Mouse (Mus musculus) gastrocnemius, postnatal 10 days (tissue): Measurements from ENCODE around the gene Ephb6. TPM values are rescaled to one million over a fixed set of nuclear protein-coding genes. Genes with fewer than 3 reads are reported as not detected.
"Not testable (repeated sequence)": the region's sequence is repeated elsewhere in the genome, so short reads cannot be mapped to it uniquely, and the experiment has no call there.

Experiments used
- DNase-seq: peaks from one replicate; pipeline ENCODE4 v3.0.0; 2021; ENCODE audit warnings: mixed read lengths
- long read RNA-seq, 2 experiments: library from polyadenylated mRNA; stranded (forward); transcript quantifications; one replicate each; pipeline ENCODE4 v2.0.0; 2021
- total RNA-seq, 2 experiments: library from RNA; stranded (reverse); gene quantifications; 2 replicates each; pipeline ENCODE4 v1.2.3; 2021

The Ephb6 gene
- total RNA-seq: 1 to 10 TPM; 2.2 to 4.7 TPM
- long read RNA-seq, experiment 1, transcript Ephb6-201 (18 exons, 3,762 nt): major isoform, 9 of 10 reads
- long read RNA-seq, experiment 1, partial matches to known transcripts: 1 of 10 reads
- long read RNA-seq, experiment 1, other reads (novel, unspliced or antisense): 0 of 10 reads
- long read RNA-seq, experiment 2, transcript Ephb6-201 (18 exons, 3,762 nt): major isoform, 6 of 9 reads
- long read RNA-seq, experiment 2, partial matches to known transcripts: 3 of 9 reads
- long read RNA-seq, experiment 2, other reads (novel, unspliced or antisense): 0 of 9 reads

DNA sequence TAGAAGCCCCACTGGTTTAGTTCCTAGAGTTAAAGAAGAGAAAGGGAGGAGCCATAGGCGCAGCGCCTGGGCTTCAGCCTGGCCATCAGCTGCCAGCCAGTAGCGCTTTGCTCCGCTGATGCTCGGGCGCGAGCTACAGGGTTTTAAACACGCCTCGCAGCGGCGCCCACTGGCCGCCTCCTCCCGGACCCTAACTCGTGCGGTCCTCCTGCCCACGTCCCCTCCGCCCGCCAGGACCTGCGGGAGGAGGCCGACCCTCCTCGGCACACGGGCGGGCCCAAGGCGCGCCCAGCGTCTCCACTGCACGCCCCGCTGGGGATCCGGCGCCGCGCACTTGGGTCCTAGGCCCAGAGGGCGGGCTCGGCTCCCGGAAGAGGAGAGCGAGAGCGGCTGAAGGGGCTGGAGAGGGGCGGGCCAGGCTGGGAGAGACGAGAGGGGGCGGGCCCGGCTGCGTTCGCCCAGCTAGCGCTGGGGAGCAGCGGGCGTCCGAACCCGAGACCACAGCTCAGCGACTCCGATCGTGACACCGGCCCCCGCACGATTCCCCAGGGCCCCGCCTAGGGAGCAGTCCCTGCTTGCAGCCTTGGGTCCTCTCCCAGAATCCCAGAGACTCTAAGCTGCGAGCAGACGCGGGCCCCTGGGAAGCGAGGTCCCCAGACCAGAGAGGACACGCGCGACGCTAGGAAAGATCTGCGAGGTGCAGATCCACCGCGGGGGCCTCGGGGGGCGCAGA, at the start of gene Ephb6:
Gene Ephb6, plus strand, starts transcription at position 422 of the 733 bp plus-strand sequence.
- peak; percentile 73 for DNase-seq

GRCm38 (mm10) chr6:41556389-41556788, 48.9 kb upstream of the Ephb6 start:
- DNase-seq: no peak

DNA sequence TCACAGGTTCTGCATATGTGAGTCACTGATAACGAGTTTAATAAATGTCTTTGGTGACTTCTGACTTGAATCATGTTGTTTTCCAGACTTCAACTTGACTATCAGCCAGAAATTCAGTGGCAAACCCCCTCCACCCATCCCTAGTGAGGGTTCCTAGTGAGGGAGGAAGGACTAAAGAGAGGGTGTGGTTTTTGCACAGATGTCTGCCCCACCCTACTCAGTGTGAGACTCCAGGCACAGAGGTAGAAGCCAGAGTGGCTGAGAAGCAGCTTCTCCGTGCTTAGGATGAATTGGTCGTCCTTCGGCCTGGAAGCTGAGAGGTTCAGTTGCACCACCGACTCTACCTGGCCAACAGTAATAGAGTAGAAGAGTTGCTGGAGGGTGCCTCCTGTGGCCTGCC, 47.8 kb upstream of the Ephb6 start:
- no peak for DNase-seq

DNA sequence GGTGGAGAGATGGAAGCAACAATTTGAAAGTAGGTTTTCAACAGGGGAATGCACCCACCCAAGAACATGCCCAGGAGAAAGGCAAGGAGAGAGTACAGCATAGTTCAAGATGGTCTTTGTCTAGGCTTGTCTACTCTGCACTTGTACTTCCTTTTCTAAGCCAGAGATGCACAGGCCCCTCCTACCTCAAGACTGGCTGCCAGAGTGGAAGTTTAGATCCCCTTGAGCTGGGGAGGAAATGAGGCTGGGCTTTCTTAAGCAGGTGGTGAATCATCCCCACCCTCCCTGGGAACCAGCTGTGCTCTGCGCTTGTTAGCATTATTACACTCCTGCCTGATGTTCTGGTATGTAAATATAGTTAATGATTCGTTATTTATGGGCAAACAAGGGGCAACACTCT, 47.0 kb upstream of the Ephb6 start:
- no peak for DNase-seq

DNA sequence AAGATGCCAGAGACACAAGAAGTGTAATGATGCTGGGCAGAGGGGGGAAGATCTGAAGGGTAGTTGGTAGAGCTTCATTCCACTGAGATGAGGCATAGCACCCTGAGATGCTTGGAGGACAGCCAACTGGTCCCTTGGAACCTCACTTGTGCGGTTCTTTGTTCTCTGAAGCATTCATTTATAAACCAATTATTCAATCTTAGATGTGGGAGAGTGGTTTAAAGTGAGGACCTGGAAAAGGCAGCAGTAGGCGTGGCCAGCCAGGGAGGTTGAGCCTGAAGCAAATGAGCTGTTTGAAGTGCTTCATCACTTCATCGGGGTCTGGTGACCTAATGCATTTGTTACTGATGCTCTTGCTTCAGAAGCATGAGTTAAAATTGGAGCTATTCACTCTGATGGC, 46.0 kb upstream of the Ephb6 start:
- no peak for DNase-seq

DNA sequence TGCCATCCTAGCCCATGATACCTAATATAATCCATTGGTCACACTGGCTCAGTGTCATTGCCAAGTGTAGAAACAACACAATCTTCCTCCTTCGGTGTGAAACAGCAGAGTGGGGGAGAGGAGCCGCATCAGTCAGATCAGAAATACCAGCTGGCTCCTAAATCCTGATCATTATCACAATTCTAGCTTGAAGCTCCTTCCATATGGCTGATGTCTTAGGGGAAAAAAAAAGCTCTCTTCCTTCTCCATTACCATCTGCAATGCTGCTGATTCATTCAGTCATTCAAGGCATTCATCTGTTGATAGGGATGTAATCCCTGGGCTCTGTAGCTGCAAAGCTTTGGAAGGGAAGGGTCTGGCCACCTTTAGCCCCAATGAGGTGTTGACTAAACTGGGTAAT, 45.0 kb upstream of the Ephb6 start:
- no peak for DNase-seq

DNA sequence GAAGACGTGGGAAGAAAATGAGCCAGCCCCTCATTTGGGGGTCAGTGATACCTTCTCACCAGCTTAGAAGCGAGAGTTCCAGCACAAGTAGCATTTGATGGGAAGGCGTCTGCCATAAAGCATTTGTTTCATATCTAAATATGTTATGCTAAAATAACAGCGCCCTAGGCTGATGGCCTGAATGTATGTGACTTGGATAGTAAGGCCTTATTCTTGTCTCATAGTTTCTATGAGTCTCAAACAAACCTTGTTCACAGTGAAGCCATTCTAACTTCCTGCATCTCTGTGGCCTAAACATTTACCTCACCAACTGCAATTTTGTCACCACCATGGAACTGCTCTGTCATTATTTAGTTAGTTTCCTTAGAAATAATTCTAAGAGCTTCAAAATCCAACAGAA, 42.7 kb upstream of the Ephb6 start:
- no peak for DNase-seq

- not testable (repeated sequence) for DNase-seq
Measured at GRCm38 (mm10) chr6:41563104-41563951, 42.0 kb upstream of the Ephb6 start.

- no peak for DNase-seq
Measured at GRCm38 (mm10) chr6:41565261-41565660, 40.0 kb upstream of the Ephb6 start.

DNA sequence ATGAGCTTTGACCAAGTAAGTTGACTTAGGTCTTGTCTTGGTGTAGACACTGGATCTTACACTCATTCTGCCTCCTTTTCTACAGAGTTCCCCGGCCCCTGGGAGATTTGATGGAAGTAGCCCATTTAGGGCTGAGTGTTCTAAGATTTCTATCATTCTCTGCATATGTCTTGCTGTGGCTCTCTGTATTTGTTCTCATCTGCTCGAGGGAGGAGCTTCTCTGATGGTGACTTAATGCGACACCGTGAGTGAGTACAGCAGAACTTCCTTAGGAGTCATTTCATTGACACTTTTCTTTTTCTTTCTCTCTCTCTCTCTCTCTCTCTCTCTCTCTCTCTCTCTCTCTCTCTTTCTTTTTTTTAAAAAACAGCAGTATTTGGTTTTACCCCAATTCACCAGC, 38.3 kb upstream of the Ephb6 start:
- DNase-seq: no peak

DNA sequence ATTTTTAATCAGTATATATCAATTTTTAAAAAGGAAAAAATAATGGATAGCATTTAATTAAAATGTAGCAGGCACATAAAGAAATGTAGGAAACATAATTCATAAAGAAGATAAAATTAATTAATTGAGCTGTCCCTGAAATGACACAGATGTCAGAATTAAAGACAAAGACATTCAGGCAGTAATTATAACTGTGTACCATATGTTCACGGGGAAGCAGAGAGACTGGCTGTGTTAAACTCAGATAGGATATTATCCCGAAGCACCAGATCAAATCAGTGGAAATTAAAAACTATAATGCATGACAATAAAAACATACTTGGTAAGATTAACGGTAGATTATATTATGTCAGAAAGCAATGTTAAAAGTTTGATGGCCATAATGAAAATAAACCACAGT, 36.2 kb upstream of the Ephb6 start:
- DNase-seq: no peak

DNA sequence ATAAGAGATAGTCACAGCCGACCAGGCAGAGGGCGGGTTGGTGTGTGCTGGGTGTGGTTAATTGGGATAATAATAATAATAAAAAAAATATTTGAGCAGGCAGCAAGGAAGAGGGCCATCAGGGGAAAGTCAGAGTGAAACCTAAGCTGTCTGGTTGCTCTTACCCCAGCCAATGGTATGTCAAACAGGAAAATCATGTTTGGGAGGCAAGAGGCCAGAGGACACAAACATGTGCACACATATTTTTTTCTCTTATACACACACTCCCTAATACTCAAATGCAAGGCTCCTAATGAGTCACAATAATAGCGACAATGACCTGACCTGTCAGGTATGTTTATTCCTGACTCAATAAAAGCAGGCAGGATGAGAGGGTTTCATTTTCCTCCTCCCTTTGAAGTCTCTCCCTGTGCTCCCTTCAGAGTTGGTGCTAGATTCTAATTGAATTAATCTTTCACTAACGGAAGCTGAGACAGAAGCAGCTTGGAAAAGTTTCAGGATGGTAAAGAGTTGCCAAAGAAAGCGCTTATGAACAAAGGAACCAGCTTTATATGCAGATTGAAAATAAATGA, 28.7 kb upstream of the Ephb6 start:
- no peak for DNase-seq

GRCm38 (mm10) chr6:41577297-41577696, 28.0 kb upstream of the Ephb6 start:
- no peak for DNase-seq

- no peak for DNase-seq
Measured at GRCm38 (mm10) chr6:41581295-41581694, 24.0 kb upstream of the Ephb6 start.

DNA sequence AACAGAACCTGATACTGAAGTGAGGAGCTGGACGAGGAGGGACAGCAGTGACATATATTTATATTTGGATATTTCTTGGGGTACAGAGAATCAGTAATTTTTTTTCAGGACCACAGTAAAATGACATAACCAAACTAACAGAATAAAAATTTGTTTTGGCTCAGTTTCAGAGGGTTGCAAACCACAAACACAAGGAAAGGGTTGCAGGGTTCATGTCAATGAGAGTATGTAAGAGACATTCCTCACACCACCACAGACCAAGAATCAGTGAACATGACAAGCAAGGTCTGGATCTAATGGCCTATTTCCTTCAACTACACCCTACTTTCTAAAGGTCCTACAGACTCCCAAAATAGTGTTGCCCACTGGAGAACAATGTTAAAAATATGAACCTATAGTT, 23.1 kb upstream of the Ephb6 start:
- DNase-seq: no peak

GRCm38 (mm10) chr6:41604401-41605050, 756 bp upstream of the Ephb6 start:
- DNase-seq: peak; percentile 20

- no peak for DNase-seq
Measured at GRCm38 (mm10) chr6:41605794-41606104, 467 bp downstream of the Ephb6 start.

DNA sequence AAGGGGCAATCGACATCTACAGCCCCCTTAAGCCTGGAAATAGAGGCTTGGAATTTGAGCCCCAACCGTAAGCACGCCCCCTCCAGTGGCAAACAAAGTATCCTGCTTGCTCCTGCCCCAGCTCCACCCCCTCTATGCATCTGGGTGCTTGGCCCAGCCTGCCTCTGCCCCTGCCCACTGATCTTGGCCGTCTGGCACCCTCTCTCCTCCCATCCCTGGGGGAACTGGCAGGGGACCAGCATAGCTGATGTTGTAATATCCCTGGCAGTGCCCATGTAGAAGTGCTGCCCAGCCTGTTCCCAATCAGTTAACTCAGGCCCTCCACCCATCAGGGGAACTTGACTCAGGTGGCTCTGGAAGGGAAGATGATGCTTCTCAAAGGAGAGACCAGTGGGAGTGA, 932 bp downstream of the Ephb6 start:
- DNase-seq: peak; percentile 19

DNA sequence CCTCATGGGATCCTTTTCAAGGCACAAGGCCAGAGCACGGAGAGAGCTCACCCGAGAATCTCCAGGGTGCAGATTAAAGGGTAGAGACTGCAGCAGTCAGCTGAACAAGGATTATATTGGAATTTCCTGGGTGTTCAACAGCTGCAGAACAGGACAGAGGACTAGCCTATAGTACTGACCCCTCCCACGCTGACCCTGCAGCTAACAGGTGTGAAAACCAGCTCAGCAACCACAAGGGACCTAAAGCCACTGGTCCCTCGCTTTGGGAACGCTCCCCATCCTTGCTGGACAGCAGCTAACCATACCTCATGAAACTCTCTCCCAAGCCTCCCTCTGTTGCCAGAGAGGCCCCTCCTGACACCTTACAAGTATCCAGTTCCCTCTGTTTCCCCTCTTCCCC, 2.4 kb downstream of the Ephb6 start:
- no peak for DNase-seq

- no peak for DNase-seq
Measured at GRCm38 (mm10) chr6:41620173-41620798, 15.0 kb downstream of the Ephb6 start.

DNA sequence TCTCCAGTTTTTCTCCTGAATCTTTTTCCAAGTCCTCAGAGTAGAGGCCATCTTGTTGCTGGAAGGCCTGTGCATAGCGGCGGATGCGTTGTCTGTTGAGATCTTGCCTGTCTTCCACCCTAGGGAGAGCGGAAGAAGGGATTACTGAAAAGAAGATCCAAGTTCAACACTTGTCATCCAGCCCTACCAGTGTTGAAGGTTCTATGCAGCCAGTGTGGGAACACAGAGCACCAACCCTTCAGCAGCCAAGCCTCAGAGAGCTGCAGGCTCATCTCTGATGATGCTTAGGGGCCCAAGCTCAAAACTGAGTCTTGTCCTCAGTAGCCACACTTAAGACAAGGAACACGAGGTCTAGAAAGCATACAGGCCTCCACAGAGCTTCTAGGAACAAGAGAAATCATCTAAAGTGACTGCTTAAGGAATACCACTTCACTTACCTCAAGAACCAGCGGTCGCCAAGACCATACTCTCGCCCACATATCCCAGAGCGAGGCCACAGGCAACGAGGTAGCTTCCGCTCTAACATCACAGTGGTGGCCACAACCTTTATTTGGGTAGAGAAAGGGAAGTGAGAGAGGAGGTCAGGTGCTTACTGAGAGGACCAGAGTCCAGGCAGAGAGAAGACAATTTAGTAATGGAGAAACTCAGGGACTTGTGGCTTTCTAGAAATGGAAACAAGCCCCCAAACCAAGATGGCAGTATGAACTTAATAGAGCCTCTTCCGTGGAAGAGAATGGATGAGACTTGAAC, 16.1 kb downstream of the Ephb6 start:
- no peak for DNase-seq
